Mouse (Mus musculus) testis, adult 2 months (tissue): ENCODE measurements around the gene Vmn1r50.

Experiments
- CTCF ChIP-seq: fragments of 200-500 bp; IDR thresholded peaks from 2 replicates; pipeline ENCODE4 v1.5.1; 2012; ENCODE audit warnings: low read depth, mild to moderate bottlenecking, inconsistent platforms, low read length, moderate library complexity; ENCODE audit not compliant: control insufficient read depth, insufficient read depth, insufficient replicate concordance
- POLR2A ChIP-seq: fragments of 200-500 bp; IDR thresholded peaks from 2 replicates; pipeline ENCODE4 v1.6.1; 2012; ENCODE audit warnings: low read depth, mild to moderate bottlenecking, inconsistent platforms, low read length, moderate library complexity; ENCODE audit not compliant: control insufficient read depth

DNA sequence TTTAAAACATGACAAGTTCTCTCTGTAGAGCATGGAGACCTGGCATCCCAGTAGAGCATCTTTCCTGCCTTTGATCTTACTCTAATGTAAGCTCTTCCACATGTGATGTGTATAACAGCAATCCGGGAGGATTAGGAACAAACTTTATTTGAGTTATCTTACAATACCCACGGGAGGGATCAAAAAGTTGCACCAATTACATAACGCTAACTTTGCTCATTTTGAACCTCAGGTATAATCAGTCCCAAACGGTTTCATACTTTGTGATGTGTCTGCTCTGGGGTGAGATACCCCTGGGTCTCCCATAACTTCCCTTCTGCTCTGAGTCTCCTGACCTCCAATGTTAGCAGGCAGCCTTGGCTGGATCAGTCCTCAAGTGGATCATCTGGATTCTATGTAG is 22.8 kb upstream of the Vmn1r50 start, which contains the start of gene Vmn1r49:
- TF ChIP-seq CTCF, result no peak
- no peak for TF ChIP-seq POLR2A
